Mouse (Mus musculus) liver, embryonic 11.5 days (tissue): ENCODE measurements around the gene Ninj1. TPM values are rescaled to one million over a fixed set of nuclear protein-coding genes. Genes with fewer than 3 reads are reported as not detected.

Experiments used
- ATAC-seq: fragments of 200-750 bp; cut with Nextera tagmentation; replicated peaks from 2 replicates; pipeline ENCODE4 v1.8.0; 2017; ENCODE audit warnings: moderate number of reproducible peaks, mild to moderate bottlenecking, moderate TSS enrichment, moderate library complexity; ENCODE audit not compliant: low FRiP score
- DNase-seq: peaks from one replicate; pipeline ENCODE4 v3.0.0-alpha.2; 2017; ENCODE audit warnings: low spot score
- H3K27ac ChIP-seq: fragments of 300-500 bp; sonication (generic); 2 replicates; pipeline ENCODE4 v1.5.1; 2014; ENCODE audit warnings: mild to moderate bottlenecking, low read depth, low read length, control low read depth
- H3K27me3 ChIP-seq: fragments of 300-500 bp; sonication (generic); replicated peaks from 2 replicates; pipeline ENCODE4 v1.6.1; 2014; ENCODE audit warnings: low read length, mixed read lengths; ENCODE audit not compliant: control insufficient read depth, insufficient read depth
- H3K36me3 ChIP-seq: fragments of 300-500 bp; sonication (generic); 2 replicates; pipeline ENCODE4 v1.6.1; 2014; ENCODE audit warnings: mild to moderate bottlenecking, low read length, moderate library complexity, mixed read lengths; ENCODE audit not compliant: control insufficient read depth, insufficient read depth
- H3K4me1 ChIP-seq: fragments of 300-500 bp; sonication (generic); replicated peaks from 2 replicates; pipeline ENCODE4 v1.6.1; 2014; ENCODE audit warnings: low read length, mixed read lengths; ENCODE audit not compliant: control insufficient read depth, insufficient read depth
- H3K4me2 ChIP-seq: fragments of 300-500 bp; sonication (generic); 2 replicates; pipeline ENCODE4 v1.6.1; 2014; ENCODE audit warnings: mild to moderate bottlenecking, control low read depth, moderate library complexity
- H3K4me3 ChIP-seq: fragments of 300-500 bp; sonication (generic); 2 replicates; pipeline ENCODE4 v1.5.1; 2014; ENCODE audit warnings: low read depth, low read length, control low read depth
- H3K9ac ChIP-seq: fragments of 300-500 bp; sonication (generic); 2 replicates; pipeline ENCODE4 v1.6.1; 2014; ENCODE audit warnings: low read depth, low read length, control low read depth
- H3K9me3 ChIP-seq: fragments of 300-500 bp; sonication (generic); 2 replicates; pipeline ENCODE4 v1.6.1; 2016; ENCODE audit warnings: low read length, inconsistent platforms, mixed read lengths; ENCODE audit not compliant: control insufficient read depth
- WGBS: fragments of 180-500 bp; shearing (Covaris S2); extraction: QIAGEN DNeasy Blood & Tissue Kit; methylation state at CpG from one replicate; pipeline ENCODE4 v1.1.7; 2014; 5-methylcytosine and 5-hydroxymethylcytosine counted together
- polyA plus RNA-seq: library from polyadenylated mRNA; unstranded; fragments of >200 nt; fragmentation: Nextera tagmentation; extraction: Ambion mirVana; gene quantifications from 2 replicates; pipeline ENCODE4 v1.2.1, GENCODE M21; 2014

Ninj1 gene
- polyA plus RNA-seq, 1 experiment from 2014 or later, result 59.8 TPM

- H3K4me2 ChIP-seq, result no peak overlapping the region
- ATAC-seq (no peak), DNase-seq (no peak)
- H3K9ac ChIP-seq, result no peak overlapping the region
- no peak overlapping the region for H3K4me3 ChIP-seq
- WGBS, result 93% methylated on average over 13 of the region's 13 CpGs
- no peak overlapping the region for H3K27ac ChIP-seq
- H3K27me3 ChIP-seq, result no peaks in the 10 kb centered on the region
- no peaks in the 10 kb centered on the region for H3K9me3 ChIP-seq
- peaks cover 27% of the 10 kb centered on the region for H3K4me1 ChIP-seq
- peaks cover 9% of the 10 kb centered on the region; the same call in 1 of the 2 replicates for H3K36me3 ChIP-seq
Measured at GRCm38 (mm10) chr13:49194811-49195210, 7.5 kb downstream of the Ninj1 start.

GRCm38 (mm10) chr13:49195651-49196050, 8.4 kb downstream of the Ninj1 start:
- Histone ChIP-seq H3K27me3 (no peaks in the 10 kb centered on the region), H3K4me2 (no peak overlapping the region), H3K9ac (no peak overlapping the region), H3K4me3 (no peak overlapping the region), H3K27ac (no peak overlapping the region), H3K4me1 (peaks cover 18% of the 10 kb centered on the region), H3K9me3 (no peaks in the 10 kb centered on the region), H3K36me3 (peaks cover 9% of the 10 kb centered on the region; the same call in 1 of the 2 replicates)
- no peak for ATAC-seq
- 90% methylated on average over 7 of the region's 7 CpGs for WGBS
- DNase-seq, result no peak

- ATAC-seq, result no peak
- Histone ChIP-seq H3K9ac (no peak overlapping the region), H3K9me3 (no peaks in the 10 kb centered on the region), H3K4me3 (no peak overlapping the region), H3K4me2 (no peak overlapping the region), H3K4me1 (peaks cover 13% of the 10 kb centered on the region), H3K27me3 (no peaks in the 10 kb centered on the region), H3K27ac (no peak overlapping the region; the same call in 1 of the 2 replicates), H3K36me3 (peaks cover 9% of the 10 kb centered on the region; the same call in 1 of the 2 replicates)
- no peak for DNase-seq
- 70% methylated on average over 5 of the region's 5 CpGs for WGBS
Measured at GRCm38 (mm10) chr13:49196211-49196610, 8.9 kb downstream of the Ninj1 start.

- 69% methylated on average over 6 of the region's 6 CpGs for WGBS
Measured at GRCm38 (mm10) chr13:49196766-49197165, 9.5 kb downstream of the Ninj1 start.

GRCm38 (mm10) chr13:49198734-49199133, 11.4 kb downstream of the Ninj1 start:
- WGBS, result 87% methylated on average over 9 of the region's 9 CpGs
- H3K9me3 ChIP-seq, result no peaks in the 10 kb centered on the region
- no peak overlapping the region for H3K4me2 ChIP-seq
- DNase-seq (no peak), ATAC-seq (no peak)
- no peak overlapping the region for H3K4me3 ChIP-seq
- peaks cover 4% of the 10 kb centered on the region; the same call in 1 of the 2 replicates for H3K4me1 ChIP-seq
- H3K27ac ChIP-seq, result no peak overlapping the region
- no peak overlapping the region for H3K9ac ChIP-seq
- H3K27me3 ChIP-seq, result no peaks in the 10 kb centered on the region
- H3K36me3 ChIP-seq, result peaks cover 9% of the 10 kb centered on the region

More at GRCm38 (mm10) chr13:49196766-49197165, 9.5 kb downstream of the Ninj1 start:
- ATAC-seq (no peak), DNase-seq (no peak)
- no peak overlapping the region for H3K9ac ChIP-seq
- no peak overlapping the region for H3K4me3 ChIP-seq
- H3K4me2 ChIP-seq, result no peak overlapping the region
- H3K4me1 ChIP-seq, result peaks cover 7% of the 10 kb centered on the region
- H3K27ac ChIP-seq, result no peak overlapping the region
- H3K27me3 ChIP-seq, result no peaks in the 10 kb centered on the region
- no peaks in the 10 kb centered on the region for H3K9me3 ChIP-seq
- H3K36me3 ChIP-seq, result peaks cover 9% of the 10 kb centered on the region; the same call in 1 of the 2 replicates

- H3K4me1 ChIP-seq, result peaks cover 4% of the 10 kb centered on the region; the same call in 1 of the 2 replicates
- WGBS, result 86% methylated on average over 7 of the region's 7 CpGs
- H3K4me3 ChIP-seq, result no peak overlapping the region
- no peak overlapping the region for H3K27ac ChIP-seq
- H3K9me3 ChIP-seq, result no peaks in the 10 kb centered on the region
- H3K9ac ChIP-seq, result no peak overlapping the region
- H3K4me2 ChIP-seq, result no peak overlapping the region
- ATAC-seq (no peak), DNase-seq (no peak)
- H3K27me3 ChIP-seq, result no peaks in the 10 kb centered on the region
- peaks cover 8% of the 10 kb centered on the region for H3K36me3 ChIP-seq
Measured at GRCm38 (mm10) chr13:49199891-49200290, 12.6 kb downstream of the Ninj1 start.

- no peak overlapping the region for H3K4me2 ChIP-seq
- peaks cover 4% of the 10 kb centered on the region; the same call in 1 of the 2 replicates for H3K4me1 ChIP-seq
- no peaks in the 10 kb centered on the region for H3K27me3 ChIP-seq
- WGBS, result 72% methylated on average over 13 of the region's 13 CpGs
- H3K9ac ChIP-seq, result no peak overlapping the region
- no peak for DNase-seq
- no peak for ATAC-seq
- no peak overlapping the region for H3K4me3 ChIP-seq
- no peaks in the 10 kb centered on the region for H3K9me3 ChIP-seq
- peak overlapping the region; percentile 19; the same call in 1 of the 2 replicates for H3K27ac ChIP-seq
- H3K36me3 ChIP-seq, result peaks cover 2% of the 10 kb centered on the region; the same call in 1 of the 2 replicates
Measured at GRCm38 (mm10) chr13:49200688-49201087, 13.4 kb downstream of the Ninj1 start.

- WGBS, result 87% methylated on average over 7 of the region's 7 CpGs
- no peaks in the 10 kb centered on the region; the same call in 1 of the 2 replicates for H3K4me1 ChIP-seq
- no peak overlapping the region for H3K4me3 ChIP-seq
- DNase-seq, result no peak
- no peak overlapping the region for H3K27ac ChIP-seq
- no peak overlapping the region for H3K9ac ChIP-seq
- no peaks in the 10 kb centered on the region for H3K9me3 ChIP-seq
- no peaks in the 10 kb centered on the region for H3K27me3 ChIP-seq
- ATAC-seq, result no peak
- no peak overlapping the region for H3K4me2 ChIP-seq
- no peaks in the 10 kb centered on the region; the same call in 1 of the 2 replicates for H3K36me3 ChIP-seq
Measured at GRCm38 (mm10) chr13:49202556-49202955, 15.3 kb downstream of the Ninj1 start.

GRCm38 (mm10) chr13:49205381-49205998, 18.2 kb downstream of the Ninj1 start:
- Histone ChIP-seq H3K27ac (no peak overlapping the region), H3K4me1 (no peaks in the 10 kb centered on the region; the same call in 1 of the 2 replicates), H3K4me3 (no peak overlapping the region), H3K9me3 (no peaks in the 10 kb centered on the region), H3K27me3 (no peaks in the 10 kb centered on the region), H3K9ac (no peak overlapping the region), H3K36me3 (no peaks in the 10 kb centered on the region; the same call in 1 of the 2 replicates), H3K4me2 (no peak overlapping the region)
- DNase-seq (peak; percentile 73), ATAC-seq (no peak)
- 46% methylated on average over 13 of the region's 13 CpGs for WGBS
